Mouse (Mus musculus): ENCODE results near the gene Msrb2. TPM values are rescaled to one million over a fixed set of nuclear protein-coding genes. Genes with fewer than 3 reads are reported as not detected.

Msrb2 gene
- total RNA-seq, 1 experiment from 2014 or later: 6.5 TPM

- ATAC-seq (ENCODE audit: extremely low read depth, insufficient number of reproducible peaks, low FRiP score, poor library complexity, severe bottlenecking): no peak
Measured at GRCm38 (mm10) chr2:19431614-19432323, 60.5 kb downstream of the Msrb2 start.

GRCm38 (mm10) chr2:19444346-19444745 is 73.1 kb downstream of the Msrb2 start:
- ATAC-seq (ENCODE audit: extremely low read depth, insufficient number of reproducible peaks, low FRiP score, poor library complexity, severe bottlenecking): no peak

Other genes starting within 250 kb of the Msrb2 start
- 1.3 and 1.5 TPM in 2 replicates for gene Armc3, start 172.1 kb upstream of the Msrb2 start, total RNA-seq (2017)
- gene Ptf1a, start 74.2 kb downstream of the Msrb2 start, total RNA-seq (2017): not detected in 2 replicates
- not detected in 2 replicates for gene 4921504E06Rik, start 182.5 kb downstream of the Msrb2 start, total RNA-seq (2017)